Mouse (Mus musculus): Measurements from ENCODE around the gene Gbx1.
"Not testable (repeated sequence)": the region's sequence is repeated elsewhere in the genome, so short reads cannot be mapped to it uniquely, and the experiment has no call there.

Gene Gbx1

DNA sequence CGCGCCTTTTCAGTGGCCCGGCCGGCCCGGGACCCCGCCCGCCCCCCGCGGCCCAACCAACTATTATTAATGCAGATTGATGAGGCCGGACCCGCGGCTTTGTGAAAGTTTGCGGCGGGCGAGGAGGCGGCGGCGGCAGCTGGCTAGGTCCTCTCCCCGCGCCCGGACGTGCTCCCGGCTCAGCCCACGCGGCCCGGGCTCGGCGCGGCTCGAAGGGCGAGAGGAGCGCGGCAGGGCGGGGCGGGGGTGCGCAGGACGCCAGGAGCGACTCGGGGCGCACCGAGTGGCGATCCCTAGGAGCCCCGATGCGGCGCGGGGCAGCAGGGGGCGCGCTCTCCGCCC lies at the start of gene Gbx1:
Gene Gbx1, minus strand, starts transcription at position 314 of the 342 bp plus-strand sequence.
- no peak for DNase-seq (ENCODE audit: low spot score in 2 of 2)

DNA sequence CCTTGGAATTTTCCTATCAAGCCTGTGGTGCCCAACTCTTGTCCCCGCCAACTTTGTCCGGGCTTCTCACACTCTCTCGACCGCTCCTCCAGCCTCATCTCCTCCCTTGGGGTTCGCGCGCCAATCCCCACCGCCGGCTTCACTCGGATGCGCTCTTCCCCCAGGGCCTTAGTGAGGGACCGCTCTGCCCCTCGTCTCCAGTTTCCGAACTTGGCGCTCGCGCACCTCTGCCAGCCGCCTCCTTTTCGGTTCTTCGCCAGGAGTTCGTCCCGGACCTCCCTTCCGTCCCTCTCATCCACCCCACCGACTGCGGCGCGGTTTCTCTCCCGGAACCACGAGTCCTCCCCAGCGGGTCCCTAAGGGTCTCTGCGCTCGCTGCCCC lies 49.8 kb upstream of the Gbx1 start:
- DNase-seq (ENCODE audit: low spot score in 2 of 2): no peak

DNA sequence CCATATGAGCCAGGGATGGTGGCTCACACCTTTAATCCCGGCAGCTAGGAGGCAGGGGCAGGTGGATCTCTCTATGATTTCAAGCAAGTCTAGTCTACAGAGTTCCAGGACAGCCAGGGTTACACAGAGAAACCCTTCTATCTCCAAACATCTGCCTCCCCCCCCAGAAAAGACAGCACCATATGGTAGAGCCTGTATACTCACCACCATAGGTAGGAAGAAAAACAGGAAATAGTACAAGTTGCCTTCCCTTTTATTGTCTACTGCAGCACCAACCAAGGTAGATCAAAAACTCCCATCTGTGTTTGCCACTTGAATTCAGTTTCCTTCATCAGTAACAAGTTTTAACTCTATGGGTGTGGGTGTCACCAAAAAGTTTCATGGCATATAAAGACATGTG lies 48.9 kb upstream of the Gbx1 start:
- no peak for DNase-seq (ENCODE audit: low spot score in 2 of 2)

DNA sequence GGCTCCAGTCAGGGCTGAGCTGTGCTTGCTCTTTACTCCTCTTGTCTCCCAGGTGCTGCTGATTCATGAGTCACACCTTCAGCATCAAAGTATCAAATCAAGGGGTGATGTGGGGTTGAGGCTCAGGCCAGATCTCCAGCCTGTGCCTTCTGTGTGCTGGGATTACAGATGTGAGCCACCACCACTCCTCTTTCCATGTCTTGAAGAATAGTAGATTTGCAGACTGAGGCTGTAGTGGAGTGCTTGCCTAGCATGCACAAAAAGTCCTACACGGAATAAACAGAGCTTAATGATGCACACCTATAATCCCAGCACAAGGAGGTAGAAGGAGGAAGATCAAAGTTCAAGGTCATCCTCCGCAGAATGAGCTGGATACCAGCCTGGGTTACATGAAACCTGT lies 29.7 kb upstream of the Gbx1 start, which contains the start of gene 4931409K22Rik:
Gene 4931409K22Rik, minus strand, starts transcription at position 101 of the 400 bp plus-strand sequence.
- no peak for DNase-seq (ENCODE audit: low spot score in 2 of 2)

DNA sequence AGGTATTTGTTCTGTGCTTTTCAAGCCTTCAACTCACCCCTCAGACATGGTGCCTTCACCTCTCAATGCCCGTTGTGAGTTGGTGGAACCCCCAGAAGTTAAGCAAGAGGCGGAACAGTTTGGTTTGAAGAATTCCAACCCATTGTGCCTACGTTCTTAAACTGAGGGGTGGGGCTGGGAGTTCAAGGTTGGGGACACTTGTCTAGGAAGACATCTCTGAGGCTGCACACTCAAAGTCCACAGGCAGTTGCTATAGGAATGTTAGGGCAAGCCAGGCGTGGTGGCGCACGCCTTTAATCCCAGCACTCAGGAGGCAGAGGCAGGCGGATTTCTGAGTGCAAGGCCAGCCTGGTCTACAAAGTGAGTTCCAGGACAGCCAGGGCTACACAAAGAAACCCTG lies 28.3 kb upstream of the Gbx1 start:
- not testable (repeated sequence) for DNase-seq (ENCODE audit: low spot score in 2 of 2)

DNA sequence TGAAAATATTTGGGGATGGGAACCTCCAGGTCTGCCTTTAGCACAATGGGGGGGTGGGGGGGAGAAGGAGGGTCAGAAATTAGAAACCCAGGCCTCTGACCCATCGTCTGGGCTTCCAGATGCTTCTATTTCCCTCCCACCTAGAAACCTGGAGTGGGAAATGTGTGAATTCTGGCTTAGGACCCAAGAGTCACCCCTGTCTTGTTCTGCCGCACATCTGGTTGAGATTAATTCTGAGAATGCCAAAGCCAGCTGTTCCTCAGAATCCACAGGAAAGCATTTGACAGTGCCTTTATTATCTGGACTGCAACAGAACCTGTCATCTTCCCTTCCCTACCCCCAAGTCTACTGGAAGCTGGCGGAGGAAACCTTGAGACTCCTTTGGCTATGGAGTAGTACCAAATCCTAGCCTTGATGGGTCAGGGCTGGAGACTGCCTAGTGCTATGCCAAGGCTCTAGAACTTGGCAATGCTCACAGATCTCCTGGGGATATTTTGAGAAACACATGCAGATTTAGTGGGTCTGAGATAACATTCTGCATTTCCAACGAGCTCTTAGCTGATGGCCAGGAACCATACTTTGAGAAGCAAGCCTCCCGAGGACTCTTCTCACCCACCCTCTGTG lies 26.7 kb upstream of the Gbx1 start:
- DNase-seq (ENCODE audit: low spot score in 2 of 2): no peak

DNA sequence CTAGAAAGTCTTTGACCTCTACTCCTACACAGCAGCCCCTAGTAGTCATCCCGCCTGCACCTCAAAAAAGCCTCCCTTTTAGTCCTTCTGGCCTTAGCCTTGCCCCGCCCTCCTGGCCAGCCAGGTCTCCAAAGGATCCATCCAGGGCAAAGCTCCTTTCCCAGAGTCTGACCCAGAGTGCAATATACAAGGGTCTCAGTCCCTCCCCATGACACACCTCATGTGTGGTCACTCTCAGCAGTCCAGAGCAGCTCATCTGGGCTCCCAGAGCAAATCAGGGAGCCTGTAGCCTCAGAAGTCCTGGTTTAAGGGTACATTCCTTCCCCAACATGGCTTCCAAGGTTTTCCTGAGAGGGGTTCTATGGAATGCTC lies 24.3 kb upstream of the Gbx1 start:
- no peak for DNase-seq (ENCODE audit: low spot score in 2 of 2)

DNA sequence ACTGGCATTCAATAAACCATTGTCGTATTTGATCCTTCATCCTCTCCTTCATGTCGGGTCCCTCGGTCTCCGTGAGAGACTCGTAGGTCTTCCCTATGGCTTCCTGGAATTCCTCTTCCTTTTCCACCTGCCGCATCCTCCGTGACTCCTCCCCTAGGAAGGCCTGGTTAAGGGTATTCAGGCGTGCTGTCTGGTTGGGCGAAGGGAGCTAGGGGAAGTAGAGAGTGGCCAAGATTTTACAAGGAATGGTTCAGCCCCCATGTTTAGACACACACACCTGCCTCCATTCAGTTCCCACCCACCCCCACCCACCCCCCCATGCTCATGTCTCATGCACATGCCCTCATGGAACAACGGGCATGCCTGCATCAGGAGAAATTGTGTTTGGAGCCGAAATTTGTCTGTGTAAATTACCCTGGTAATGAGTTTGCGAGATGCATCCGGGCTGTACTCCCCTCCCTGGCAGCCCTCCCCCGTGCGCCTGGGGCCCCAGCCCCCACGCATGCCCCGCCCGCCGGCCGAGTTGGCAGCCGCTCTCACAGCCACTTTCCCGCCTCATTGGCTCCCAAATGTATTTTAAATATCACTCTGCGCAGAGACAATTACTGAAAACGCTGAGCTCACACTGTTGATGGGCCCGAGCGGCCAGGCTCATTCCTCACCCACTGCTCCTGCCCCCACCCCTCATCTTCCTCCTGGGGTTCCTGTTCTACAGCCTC lies 23.8 kb upstream of the Gbx1 start:
- DNase-seq (ENCODE audit: low spot score in 2 of 2): no peak

DNA sequence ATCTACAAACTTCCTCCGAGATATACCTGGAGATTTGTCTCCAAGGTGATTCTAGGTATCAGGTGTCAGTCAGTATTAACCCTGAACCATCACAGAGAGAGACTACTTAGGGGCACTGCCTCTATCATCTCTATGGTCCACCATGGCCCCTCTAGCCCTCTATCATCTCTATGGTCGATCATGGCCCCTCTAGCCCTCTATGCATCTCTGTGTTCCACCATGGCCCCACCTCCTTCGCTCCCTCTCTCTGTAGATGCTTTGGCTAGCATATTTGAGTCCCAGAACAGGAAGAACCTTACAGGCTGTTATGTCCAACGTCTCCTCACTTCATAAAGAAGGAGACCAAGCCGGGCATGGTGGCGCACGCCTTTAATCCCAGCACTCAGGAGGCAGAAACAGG lies 15.6 kb upstream of the Gbx1 start:
- no peak for DNase-seq (ENCODE audit: low spot score in 2 of 2)

DNA sequence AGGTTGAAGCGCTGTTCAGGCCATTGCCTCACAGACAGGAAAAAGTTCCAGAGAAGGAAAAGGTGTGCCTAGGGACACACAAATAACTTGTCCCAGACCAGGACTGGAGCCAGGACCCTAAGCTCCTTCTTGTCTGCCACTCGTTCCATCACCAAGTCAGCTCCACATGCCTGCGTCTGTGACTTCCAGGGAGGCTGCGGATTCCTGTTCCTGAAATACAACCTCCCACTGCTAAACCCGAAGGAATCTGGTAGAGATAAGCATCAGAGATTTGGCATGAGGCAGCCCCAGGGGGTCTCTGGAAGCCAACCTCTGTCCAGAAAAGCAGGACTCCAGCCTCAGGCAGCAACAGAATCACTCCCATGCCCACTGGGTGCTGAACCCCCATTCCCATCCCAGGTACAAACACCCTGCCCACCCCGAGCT lies 14.2 kb upstream of the Gbx1 start:
- no peak for DNase-seq (ENCODE audit: low spot score in 2 of 2)

DNA sequence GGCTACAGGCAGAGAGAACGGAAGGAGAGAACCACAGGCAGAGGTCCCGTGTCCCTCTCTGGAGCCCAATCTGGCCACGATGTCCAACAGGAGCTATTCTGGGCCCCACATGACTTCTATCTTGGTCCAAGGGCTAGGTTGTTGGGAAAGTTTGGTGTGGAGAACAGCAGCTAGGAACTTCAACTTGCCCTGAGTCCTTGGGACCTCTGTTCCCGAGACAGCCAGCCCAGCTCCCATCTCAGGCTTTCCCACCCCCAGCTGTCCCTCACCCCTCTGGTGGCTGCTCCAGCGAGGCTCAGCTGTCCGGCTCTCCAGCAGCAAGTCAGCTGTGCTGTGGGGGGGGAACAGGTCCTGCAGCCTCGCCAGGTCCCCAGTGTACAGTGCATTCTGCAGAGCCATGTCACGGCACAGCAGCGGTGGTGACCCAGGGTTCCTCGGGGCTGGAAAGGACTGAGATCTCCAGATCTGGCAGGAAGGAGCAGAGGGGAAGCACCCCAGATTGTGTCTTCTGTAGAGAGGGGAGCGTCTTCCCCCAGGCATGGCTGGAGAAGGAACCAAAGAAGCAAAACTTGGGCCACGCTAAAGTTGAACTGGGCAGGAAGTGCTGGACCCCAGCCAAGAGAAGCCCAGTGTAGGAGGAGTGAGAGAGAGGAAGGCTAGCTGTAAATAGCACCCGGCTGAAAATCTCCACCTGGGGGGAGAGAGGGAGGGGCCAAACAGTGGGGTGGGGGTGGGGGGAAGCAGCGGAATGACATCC lies 13.6 kb upstream of the Gbx1 start, which contains the start of gene Asb10:
Gene Asb10, minus strand, starts transcription at position 592 of the 757 bp plus-strand sequence.
- no peak for DNase-seq (ENCODE audit: low spot score in 2 of 2)

DNA sequence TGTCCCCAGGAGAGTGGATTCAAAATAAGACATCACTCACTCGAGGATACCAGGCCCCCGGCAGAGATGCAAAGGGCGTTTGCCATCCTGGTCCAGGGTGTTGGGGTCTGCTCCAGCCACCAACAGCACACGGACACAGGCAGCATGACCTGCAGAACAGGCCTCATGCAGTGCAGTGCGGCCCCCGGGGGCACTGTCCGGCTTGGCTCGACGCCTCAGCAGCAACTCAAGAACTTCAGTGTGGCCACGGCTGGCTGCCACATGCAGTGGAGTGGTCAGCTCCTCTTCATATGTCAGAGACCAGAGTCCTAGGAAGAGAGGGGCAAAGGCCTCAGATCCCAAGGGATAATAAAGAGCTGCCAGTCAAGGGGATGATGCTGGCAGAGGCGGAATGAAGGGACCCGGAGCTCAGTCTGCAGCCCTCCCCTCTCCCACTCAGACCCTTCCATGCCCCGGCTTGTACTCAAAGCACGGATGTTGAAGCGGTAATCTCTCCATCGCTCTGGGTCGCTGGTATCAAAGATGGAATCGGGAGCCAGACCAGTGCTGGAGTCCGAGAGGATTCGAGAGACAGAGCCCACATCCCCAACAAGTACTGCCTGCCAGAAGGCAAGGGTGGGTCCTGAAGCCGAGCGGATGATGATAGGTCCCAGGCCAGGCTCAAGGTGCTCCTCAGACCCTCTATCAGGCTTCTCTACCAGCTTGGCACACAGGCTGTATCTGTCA lies 12.7 kb upstream of the Gbx1 start:
- DNase-seq (ENCODE audit: low spot score in 2 of 2): no peak

DNA sequence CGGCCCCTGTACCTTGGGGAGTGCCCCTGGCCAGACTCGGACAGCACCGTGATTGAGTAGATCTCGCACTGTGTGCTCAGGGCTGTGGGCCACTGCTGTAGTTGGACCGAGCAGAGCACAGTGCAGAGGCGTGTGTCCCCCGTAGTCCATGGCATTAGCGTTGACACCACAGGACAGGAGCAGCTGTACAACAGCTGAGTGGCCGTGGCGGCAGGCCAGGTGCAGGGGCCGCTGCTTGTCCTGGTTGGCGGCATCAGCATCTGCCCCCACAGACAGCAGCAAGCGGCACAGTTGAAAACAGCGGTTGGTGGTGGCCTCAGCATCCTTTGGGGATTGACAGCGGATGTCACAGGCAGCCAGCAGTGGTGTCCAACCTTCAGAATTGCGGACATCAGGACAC lies 10.6 kb upstream of the Gbx1 start:
- DNase-seq (ENCODE audit: low spot score in 2 of 2): no peak

DNA sequence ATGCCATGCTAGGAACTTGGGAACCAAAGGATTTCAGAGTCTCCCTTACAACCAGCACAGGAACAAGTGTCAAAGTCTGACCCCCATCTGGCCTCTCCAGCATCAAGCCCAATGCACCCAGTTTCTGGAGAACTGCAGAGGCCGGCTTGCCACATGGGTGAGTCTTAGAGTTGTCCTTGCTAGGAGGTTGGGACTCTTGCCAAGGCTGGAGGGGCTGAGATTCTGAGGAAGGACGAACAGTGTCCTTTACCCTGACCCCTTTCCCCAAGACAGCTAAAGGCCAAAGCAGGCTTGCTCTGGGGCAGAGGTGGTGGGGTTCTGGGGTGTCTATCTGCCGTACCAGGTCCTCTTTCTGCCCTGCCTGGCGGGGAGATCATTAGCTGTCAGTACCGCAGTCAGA lies 9.5 kb upstream of the Gbx1 start:
- no peak for DNase-seq (ENCODE audit: low spot score in 2 of 2)

DNA sequence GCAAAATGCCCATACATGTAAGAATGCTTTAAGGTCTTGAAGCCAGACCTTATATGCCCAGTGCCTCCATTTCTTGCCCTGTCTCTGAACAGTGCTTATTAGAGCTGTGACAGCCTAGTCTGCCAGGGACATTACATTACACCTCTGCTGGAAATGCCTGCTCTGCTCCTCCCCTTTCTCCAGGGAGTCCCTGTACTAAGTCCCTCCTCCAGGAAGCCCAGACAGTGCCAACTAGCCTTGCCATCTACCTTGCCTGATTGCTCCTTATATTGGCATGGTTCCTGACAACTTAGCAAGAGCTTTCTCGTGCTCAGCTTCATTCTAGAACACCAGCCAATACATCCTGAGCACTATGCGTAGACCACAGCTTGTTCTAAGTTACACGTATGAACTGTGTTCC lies 8.7 kb upstream of the Gbx1 start:
- no peak for DNase-seq (ENCODE audit: low spot score in 2 of 2)

DNA sequence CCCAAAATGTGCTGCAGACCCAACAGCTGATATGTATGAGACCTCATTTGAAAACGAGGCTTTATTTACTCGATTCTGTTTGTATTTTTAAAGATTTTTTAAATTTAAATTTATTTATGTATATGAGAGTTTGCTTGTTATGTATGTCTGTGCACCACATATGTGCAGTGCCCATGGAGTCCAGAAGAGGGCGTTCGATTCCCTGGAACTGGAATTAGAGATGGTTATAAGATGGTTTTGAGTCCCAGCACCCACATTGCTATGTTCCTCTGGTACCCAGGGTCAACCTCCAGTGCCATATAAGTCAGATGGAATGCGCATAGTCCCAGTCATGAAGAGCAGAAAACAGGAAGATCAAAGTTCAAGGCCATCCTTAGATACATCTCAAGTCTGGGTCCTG lies 7.3 kb upstream of the Gbx1 start:
- DNase-seq (ENCODE audit: low spot score in 2 of 2): no peak

DNA sequence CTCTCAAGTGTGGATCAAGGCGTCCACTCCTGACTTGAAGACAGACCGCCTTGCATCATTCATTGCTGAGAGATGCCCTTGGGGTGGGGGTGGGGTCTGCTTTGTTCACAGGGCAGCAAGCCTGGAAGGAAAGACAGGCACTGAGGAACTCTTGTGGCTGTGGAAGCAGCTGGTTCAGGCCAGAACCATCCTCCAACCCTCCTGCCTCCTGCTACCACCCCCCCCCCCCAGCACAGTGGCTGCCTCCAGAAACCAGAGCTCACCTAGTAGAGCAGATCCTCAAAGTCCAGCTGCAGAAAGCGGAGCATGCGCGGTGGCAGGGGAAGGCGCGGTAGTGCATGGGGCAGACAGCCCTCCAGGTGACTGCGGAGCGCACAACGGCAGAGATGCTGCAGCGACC lies 6.4 kb upstream of the Gbx1 start:
- DNase-seq (ENCODE audit: low spot score in 2 of 2): no peak

DNA sequence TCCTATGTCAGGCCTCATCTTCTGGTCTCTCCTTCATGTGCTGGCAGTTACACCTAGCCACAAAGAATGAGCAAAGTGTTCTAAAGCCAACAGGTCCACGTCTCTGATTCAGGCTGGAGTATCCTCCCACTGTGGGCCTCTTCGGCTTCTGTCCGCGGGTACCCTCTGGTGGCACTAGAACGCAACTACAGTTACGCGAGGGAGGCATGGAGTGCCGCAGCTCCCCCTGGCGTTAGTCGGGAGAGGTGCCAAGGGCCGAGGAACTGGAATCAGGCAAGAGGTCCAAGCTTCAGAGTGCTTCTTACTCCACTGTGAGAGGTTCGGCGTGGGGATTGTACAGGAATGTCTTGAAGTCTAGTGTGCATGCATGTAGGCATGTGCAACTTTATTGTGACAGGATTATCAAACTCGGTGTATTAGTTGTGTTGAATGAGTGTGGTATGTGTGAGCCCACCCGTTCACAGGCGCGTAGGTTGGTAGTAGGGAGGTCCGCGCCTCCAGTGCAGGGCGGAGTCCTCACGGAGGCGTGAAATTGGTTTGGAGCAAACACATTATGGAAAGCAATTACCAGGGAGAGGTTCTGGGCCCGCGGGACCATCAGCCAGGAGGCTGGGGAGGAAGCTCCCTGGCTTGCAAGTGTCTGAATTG lies 3.2 kb upstream of the Gbx1 start:
- peak; percentile 75 to 83 for DNase-seq (ENCODE audit: low spot score in 2 of 2)

DNA sequence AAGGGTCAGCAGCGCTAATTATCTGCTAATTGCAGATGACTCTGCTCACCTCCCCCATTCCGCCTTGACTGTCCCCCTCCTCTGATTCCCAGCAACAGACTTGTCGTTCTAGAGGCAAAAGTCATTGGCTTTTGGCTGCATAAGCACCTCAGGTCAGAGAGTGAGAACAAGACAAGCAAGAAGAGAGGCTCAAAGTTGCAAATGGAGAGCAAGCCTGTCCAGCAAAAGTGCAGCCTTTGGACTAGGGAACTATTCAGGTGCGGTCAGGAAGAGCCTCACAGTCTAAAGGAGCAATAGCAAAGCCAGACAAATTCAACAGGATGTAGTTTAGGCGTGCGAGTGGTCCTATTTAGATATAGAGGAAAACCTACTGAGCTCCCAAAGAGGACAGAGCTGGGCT lies 778 bp upstream of the Gbx1 start:
- no peak for DNase-seq (ENCODE audit: low spot score in 2 of 2)

DNA sequence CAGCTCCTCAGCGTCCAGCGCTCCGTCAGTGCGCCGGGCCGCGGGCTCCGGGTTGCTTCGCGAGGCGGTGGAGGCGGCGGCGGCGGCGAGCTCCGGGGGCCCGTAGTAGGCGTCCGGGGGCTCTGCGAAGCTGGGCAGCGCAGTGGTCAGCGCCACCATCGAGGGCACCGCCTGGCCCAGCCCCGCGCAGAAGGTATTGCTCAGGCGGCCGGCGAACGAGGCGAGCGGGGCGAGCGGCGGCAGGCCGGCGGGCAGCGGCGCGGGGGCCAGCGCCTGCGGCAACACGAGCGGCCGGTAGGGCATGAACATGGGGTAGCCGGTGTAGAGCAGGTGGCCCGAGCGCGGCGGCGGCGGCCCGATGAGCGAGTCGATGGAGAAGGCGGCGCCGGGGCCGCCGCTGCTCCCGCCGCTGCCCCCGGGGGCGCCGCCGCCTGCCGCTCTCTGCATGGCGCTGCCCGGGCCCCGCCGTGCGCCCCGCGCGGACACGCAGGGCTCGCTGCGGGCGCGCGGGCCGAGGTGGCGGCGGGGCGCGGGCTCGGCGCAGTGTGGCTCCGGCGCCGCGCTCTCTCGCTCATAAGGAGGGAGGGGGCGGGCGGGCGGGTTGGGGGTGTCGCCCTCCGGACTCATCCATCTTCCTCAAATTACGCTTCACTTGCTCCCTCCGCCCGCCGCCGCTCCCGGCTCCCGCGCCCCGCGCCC lies 663 bp downstream of the Gbx1 start:
- DNase-seq (ENCODE audit: low spot score in 2 of 2): no peak

Measured in spleen, postnatal 14 days (tissue).